Mouse (Mus musculus) stomach, postnatal 0 days (tissue): Measurements from ENCODE around the gene Nipal1. TPM values are rescaled to one million over a fixed set of nuclear protein-coding genes. Genes with fewer than 3 reads are reported as not detected.

Experiments used
- ATAC-seq: fragments of 200-750 bp; cut with Nextera tagmentation; 2 replicates; pipeline ENCODE4 v1.8.0; 2017; ENCODE audit not compliant: low FRiP score, low TSS enrichment
- DNase-seq: peaks from one replicate; pipeline ENCODE4 v3.0.0-alpha.2; 2016; ENCODE audit warnings: low spot score
- H3K27ac ChIP-seq: fragments of 300-500 bp; sonication (generic); replicated peaks from 2 replicates; pipeline ENCODE4 v1.5.1; 2014; ENCODE audit warnings: mild to moderate bottlenecking, control low read depth
- H3K27me3 ChIP-seq: fragments of 300-500 bp; sonication (generic); 2 replicates; pipeline ENCODE4 v1.6.1; 2014; ENCODE audit warnings: low read length; ENCODE audit not compliant: control insufficient read depth, insufficient read depth
- H3K36me3 ChIP-seq: fragments of 300-500 bp; sonication (generic); 2 replicates; pipeline ENCODE4 v1.6.1; 2014; ENCODE audit warnings: low read length, mixed read lengths; ENCODE audit not compliant: control insufficient read depth, insufficient read depth
- H3K4me1 ChIP-seq: fragments of 300-500 bp; sonication (generic); replicated peaks from 2 replicates; pipeline ENCODE4 v1.6.1; 2014; ENCODE audit warnings: antibody characterized with exemption; ENCODE audit not compliant: control insufficient read depth, insufficient read depth
- H3K4me2 ChIP-seq: fragments of 300-500 bp; sonication (generic); replicated peaks from 2 replicates; pipeline ENCODE4 v1.6.1; 2014; ENCODE audit warnings: low read depth, mild to moderate bottlenecking, control low read depth, moderate library complexity
- H3K4me3 ChIP-seq: fragments of 300-500 bp; sonication (generic); 2 replicates; pipeline ENCODE4 v1.5.1; 2014; ENCODE audit warnings: low read depth, low read length, control low read depth
- H3K9ac ChIP-seq: fragments of 300-500 bp; sonication (generic); 2 replicates; pipeline ENCODE4 v1.6.1; 2014; ENCODE audit warnings: mild to moderate bottlenecking, low read length, control low read depth, mixed read lengths
- H3K9me3 ChIP-seq: fragments of 300-500 bp; sonication (generic); 2 replicates; pipeline ENCODE4 v1.6.1; 2016; ENCODE audit warnings: low read length; ENCODE audit not compliant: control insufficient read depth
- CTCF ChIP-seq: IDR thresholded peaks from 2 replicates; pipeline ENCODE4 v1.5.1; 2016; ENCODE audit warnings: antibody characterized with exemption, low read depth, mild to moderate bottlenecking, moderate library complexity
- EP300 ChIP-seq: optimal IDR thresholded peaks from 2 replicates; pipeline ENCODE3; 2016; ENCODE audit warnings: antibody characterized with exemption
- WGBS: fragments of 180-500 bp; shearing (Covaris S2); extraction: QIAGEN DNeasy Blood & Tissue Kit; methylation state at CpG from one replicate; pipeline ENCODE4 v1.1.7; 2014; 5-methylcytosine and 5-hydroxymethylcytosine counted together
- polyA plus RNA-seq: library from polyadenylated mRNA; unstranded; fragments of >200 nt; fragmentation: Nextera tagmentation; extraction: Ambion mirVana; gene quantifications from 2 replicates; pipeline ENCODE4 v1.2.1, GENCODE M21; 2015

Gene Nipal1
- polyA plus RNA-seq, 1 experiment from 2014 or later: 64.5 TPM

DNA sequence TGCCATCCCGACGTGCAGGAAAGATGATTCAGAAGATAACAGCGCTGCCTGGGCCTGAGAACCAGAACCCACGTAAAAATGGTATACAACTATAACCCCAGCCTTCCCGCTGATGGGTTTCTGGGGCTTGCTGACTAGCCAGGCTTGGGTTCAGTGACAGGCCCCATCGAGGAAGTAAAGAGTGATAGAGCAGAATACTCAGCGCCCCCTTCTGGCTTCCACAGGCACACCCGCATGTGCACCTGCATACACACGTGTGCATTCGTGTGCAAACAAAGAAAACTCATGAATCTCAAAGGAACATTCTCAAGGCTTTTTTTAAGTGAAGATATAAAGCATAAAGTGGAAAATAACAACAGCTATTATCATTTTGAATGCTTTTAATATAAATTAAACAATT lies 1.5 kb upstream of the Nipal1 start:
- no peaks in the 10 kb centered on the region for H3K9me3 ChIP-seq
- no peaks in the 10 kb centered on the region for H3K27me3 ChIP-seq
- 46% methylated on average over 10 of the region's 10 CpGs for WGBS
- no peak overlapping the region for H3K4me2 ChIP-seq
- H3K4me1 ChIP-seq: no peaks in the 10 kb centered on the region
- TF ChIP-seq EP300 (no peak), CTCF (peak; percentile 57)
- no peak overlapping the region for H3K27ac ChIP-seq
- no peak overlapping the region for H3K9ac ChIP-seq
- DNase-seq: peak; percentile 31
- no peaks in the 10 kb centered on the region for H3K36me3 ChIP-seq
- H3K4me3 ChIP-seq: no peak overlapping the region
- no peak for ATAC-seq

- peak overlapping the region; percentile 67; the same call in 1 of the 2 replicates for H3K27ac ChIP-seq
- H3K9ac ChIP-seq: no peak overlapping the region
- no peak for DNase-seq
- peak overlapping the region; percentile 80 for H3K4me2 ChIP-seq
- TF ChIP-seq EP300 (no peak), CTCF (no peak)
- ATAC-seq: peak; percentile 1; the same call in 1 of the 2 replicates
- H3K36me3 ChIP-seq: no peaks in the 10 kb centered on the region
- H3K4me1 ChIP-seq: no peaks in the 10 kb centered on the region
- 23% methylated on average over 10 of the region's 10 CpGs for WGBS
- H3K9me3 ChIP-seq: no peaks in the 10 kb centered on the region
- peak overlapping the region; percentile 49 for H3K4me3 ChIP-seq
- no peaks in the 10 kb centered on the region for H3K27me3 ChIP-seq
Observed at GRCm38 (mm10) chr5:72646996-72647395, 599 bp upstream of the Nipal1 start.

DNA sequence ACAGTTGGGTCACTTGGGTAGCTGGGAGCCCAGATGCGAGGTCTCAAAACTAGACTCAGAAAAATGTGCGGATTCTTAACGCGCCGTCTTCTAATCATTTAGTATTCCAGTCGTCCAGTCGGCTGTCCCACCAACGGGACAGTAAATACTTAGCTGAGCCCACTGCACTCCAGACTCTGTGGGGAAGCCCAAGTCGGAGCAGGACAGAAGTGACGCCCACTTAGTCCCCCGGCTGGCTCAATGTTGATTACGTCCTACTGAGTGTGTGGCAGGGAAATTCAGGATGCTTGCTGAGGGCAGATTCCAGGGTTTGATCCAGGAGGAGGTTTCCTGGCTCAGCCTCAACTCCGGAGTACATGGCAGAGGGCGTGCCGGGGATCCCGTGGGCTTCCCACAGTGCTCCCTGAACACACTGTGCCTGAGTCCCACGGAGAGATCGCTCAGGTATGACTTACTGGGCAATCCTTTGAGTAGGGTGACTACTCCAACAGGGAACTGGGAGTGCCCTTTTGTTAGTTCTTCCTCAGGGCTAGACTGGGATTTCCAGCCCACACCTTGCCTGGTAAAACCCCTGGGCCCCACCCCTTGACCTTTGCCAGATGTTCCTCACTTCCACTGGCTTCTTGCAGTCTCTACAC lies 482 bp downstream of the Nipal1 start:
- peak overlapping the region; percentile 86 for H3K27ac ChIP-seq
- TF ChIP-seq CTCF: no peak
- H3K4me1 ChIP-seq: no peaks in the 10 kb centered on the region; the same call in 1 of the 2 replicates
- WGBS: 6% methylated on average over 18 of the region's 18 CpGs
- H3K9ac ChIP-seq: peak overlapping the region; percentile 60
- H3K36me3 ChIP-seq: no peaks in the 10 kb centered on the region
- peak overlapping the region; percentile 49 for H3K4me3 ChIP-seq
- peak overlapping the region; percentile 80 for H3K4me2 ChIP-seq
- DNase-seq (peak; percentile 65), ATAC-seq (peak; percentile 77)
- H3K27me3 ChIP-seq: no peaks in the 10 kb centered on the region
- H3K9me3 ChIP-seq: no peaks in the 10 kb centered on the region

DNA sequence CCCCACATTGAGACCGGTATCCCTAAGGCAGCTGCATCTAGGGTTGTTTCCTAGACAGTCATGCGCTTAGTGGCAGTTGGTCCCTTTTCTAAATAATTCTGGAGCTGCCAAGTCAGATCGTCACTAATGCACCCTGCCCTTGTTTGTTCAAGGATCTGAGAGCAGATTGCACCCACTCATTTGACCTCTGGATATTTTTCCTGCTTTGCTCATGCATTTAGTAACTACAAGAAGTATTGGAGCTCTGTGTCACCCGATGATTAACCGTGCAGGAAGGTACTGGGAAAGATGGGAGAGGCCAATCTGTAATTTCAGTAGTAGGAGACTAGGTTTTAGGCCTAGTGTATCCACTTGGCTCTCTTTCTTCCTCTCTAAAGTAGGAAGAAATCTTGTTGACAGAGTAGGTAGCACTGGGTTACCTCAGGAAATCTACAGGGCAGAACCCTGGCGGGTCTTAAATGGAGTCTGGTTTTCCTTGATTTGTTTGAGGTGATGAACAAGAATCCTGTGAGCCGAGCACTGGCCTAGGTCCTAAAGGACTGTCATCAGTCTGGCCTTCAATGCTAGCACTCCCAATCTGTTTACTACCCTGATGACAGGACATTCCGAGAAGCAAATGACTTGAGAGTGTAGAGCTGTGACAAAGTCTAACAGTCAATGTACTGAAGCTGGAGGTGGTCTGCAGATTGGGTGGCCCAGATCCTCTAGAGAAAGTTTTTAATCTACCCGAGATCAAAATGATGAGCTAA lies 1.6 kb downstream of the Nipal1 start:
- WGBS: 69% methylated on average over 9 of the region's 9 CpGs

GRCm38 (mm10) chr5:72653068-72653674 lies 5.6 kb downstream of the Nipal1 start:
- H3K9ac ChIP-seq: no peak overlapping the region
- H3K9me3 ChIP-seq: no peaks in the 10 kb centered on the region
- H3K36me3 ChIP-seq: no peaks in the 10 kb centered on the region
- 0 out of 2 replicates have a peak overlapping the region, but pooled peaks have one; percentile 30 for H3K27ac ChIP-seq
- no peak for DNase-seq
- no peaks in the 10 kb centered on the region for H3K27me3 ChIP-seq
- WGBS: 36% methylated on average over 10 of the region's 10 CpGs
- TF ChIP-seq CTCF: no peak
- no peak for TF ChIP-seq EP300
- no peak overlapping the region for H3K4me3 ChIP-seq
- no peak overlapping the region for H3K4me2 ChIP-seq
- ATAC-seq: peak; percentile 27; the same call in 1 of the 2 replicates
- peaks cover 3% of the 10 kb centered on the region; the same call in 1 of the 2 replicates for H3K4me1 ChIP-seq

More for the DNA sequence above, 1.6 kb downstream of the Nipal1 start:
- Histone ChIP-seq H3K4me3 (0 out of 2 replicates have a peak overlapping the region, but pooled peaks have one; percentile 49), H3K27ac (peak overlapping the region; percentile 86), H3K27me3 (no peaks in the 10 kb centered on the region), H3K9me3 (no peaks in the 10 kb centered on the region), H3K4me1 (peaks cover 3% of the 10 kb centered on the region; the same call in 1 of the 2 replicates), H3K4me2 (0 out of 2 replicates have a peak overlapping the region, but pooled peaks have one; percentile 5), H3K9ac (no peak overlapping the region), H3K36me3 (no peaks in the 10 kb centered on the region)
- ATAC-seq (peak; percentile 79), DNase-seq (peak; percentile 65)
- no peak for TF ChIP-seq EP300
- TF ChIP-seq CTCF: no peak
